Mouse (Mus musculus) brain, embryonic 14.5 days (tissue): Measurements from ENCODE around the gene Tut1. TPM values are rescaled to one million over a fixed set of nuclear protein-coding genes. Genes with fewer than 3 reads are reported as not detected.
"Not testable (repeated sequence)": the region's sequence is repeated elsewhere in the genome, so short reads cannot be mapped to it uniquely, and the experiment has no call there.

Experiments used
- DNase-seq: peaks from one replicate; pipeline ENCODE4 v3.0.0-alpha.2; 2011; ENCODE audit warnings: low read depth
- CTCF ChIP-seq: fragments of 200-500 bp; IDR thresholded peaks from 2 replicates; pipeline ENCODE4 v1.5.1; 2012; ENCODE audit warnings: inconsistent platforms, mild to moderate bottlenecking, moderate library complexity, borderline replicate concordance; ENCODE audit not compliant: insufficient read depth, insufficient read length; ENCODE audit errors: extremely low read depth
- POLR2A ChIP-seq: fragments of 200-500 bp; IDR thresholded peaks from 2 replicates; pipeline ENCODE4 v1.6.1; 2012; ENCODE audit warnings: mild to moderate bottlenecking, inconsistent platforms, borderline replicate concordance; ENCODE audit not compliant: poor library complexity, insufficient read depth, insufficient read length, severe bottlenecking; ENCODE audit errors: extremely low read depth
- polyA plus RNA-seq: library from polyadenylated mRNA; depleted of rRNA; stranded (reverse); fragments of >200 nt; gene quantifications from 2 replicates; pipeline ENCODE4 v1.2.3, GENCODE M21; 2012; rRNA removed

Gene Tut1
- polyA plus RNA-seq, 1 experiment, result 25.3 TPM

DNA sequence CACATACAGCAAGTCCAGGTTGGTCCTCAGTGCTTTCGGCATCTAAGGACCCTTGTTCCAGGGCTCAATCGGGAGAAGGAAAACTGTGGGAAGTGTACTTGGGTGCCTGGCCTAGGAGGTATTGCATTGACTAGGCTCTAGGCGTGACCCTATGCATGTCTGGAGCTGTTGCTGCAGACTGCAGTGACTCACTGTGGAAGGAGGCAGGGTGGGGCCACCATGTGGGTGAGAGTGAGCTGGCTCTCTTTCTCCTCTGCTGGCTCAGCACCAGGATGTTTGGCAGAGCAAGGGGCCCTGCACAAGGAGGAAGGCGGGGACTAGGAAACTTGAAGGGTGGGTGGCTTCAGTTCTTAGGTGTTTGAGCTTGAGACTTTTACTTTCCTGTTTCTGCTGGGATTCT, 43.9 kb downstream of the Tut1 start:
- TF ChIP-seq CTCF (no peak), POLR2A (no peak)
- peak; percentile 87 for DNase-seq

DNA sequence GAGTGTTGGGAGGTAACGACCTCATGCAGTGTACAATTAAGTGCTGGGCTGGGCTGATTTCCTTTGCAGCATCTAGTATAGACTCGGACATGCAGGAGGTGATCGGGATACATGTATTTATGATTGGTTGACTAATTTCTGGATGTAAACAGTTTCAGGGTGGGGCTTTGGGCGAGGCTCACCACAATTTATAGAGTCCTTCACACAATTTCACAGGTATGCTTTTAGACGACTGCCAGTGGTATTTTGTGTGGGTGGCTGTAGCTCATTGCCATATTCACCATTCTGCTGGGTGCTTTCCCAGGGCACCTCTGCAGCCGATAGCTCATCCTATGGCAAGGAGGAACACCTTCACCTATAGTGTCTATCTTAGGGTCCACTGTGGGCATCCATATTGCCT, 44.9 kb downstream of the Tut1 start:
- no peak for TF ChIP-seq POLR2A
- TF ChIP-seq CTCF, result no peak
- no peak for DNase-seq

DNA sequence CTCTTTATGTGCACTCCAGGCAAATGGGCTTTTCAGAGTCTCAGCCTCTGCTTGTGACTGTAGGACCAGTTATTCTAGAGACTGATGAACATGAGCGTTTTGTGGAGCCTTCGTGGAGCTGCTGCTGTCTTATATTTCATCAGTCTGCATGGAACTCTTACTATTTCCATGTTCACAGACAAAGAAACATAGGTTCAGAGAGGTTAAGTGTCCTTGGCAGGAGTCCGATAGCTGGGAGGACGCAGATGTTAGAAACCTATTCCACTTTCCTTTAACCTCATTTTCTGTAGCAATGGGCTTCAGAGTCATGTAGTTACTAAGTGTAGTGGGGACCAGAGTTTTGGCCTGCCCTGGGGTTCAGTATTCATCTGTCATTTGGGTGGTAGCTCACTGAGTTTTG, 45.6 kb downstream of the Tut1 start:
- no peak for DNase-seq
- no peak for TF ChIP-seq POLR2A
- TF ChIP-seq CTCF, result no peak

DNA sequence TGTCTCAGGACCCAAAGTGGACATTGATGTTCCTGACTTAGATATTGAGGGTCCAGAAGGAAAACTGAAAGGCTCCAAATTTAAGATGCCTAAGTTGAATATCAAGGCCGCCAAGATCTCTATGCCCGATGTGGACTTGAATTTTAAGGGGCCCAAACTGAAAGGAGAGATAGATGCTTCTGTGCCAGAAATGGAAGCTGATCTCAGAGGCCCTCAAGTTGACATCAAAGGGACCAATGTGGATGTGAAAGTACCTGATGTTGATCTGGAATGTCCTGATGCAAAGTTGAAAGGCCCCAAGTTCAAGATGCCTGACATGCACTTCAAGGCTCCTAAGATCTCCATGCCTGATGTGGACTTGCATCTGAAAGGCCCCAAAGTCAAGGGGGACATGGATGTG, 53.3 kb downstream of the Tut1 start:
- DNase-seq, result not testable (repeated sequence)

Other genes with a start within 250 kb of the Tut1 start
- 147 and 159 TPM in 2 replicates for gene Slc3a2, start 230.5 kb upstream of the Tut1 start, polyA plus RNA-seq
- gene Wdr74, start 218.0 kb upstream of the Tut1 start, polyA plus RNA-seq, result 57.3 and 65.8 TPM in 2 replicates
- gene 1700092M07Rik, start 213.1 kb upstream of the Tut1 start, polyA plus RNA-seq, result 1.9 and 2.4 TPM in 2 replicates
- gene Stx5a, start 212.4 kb upstream of the Tut1 start, polyA plus RNA-seq, result 117 TPM in 2 replicates
- 176 and 264 TPM in 2 replicates for gene Nxf1, start 196.8 kb upstream of the Tut1 start, polyA plus RNA-seq
- 224 and 402 TPM in 2 replicates for gene Tmem223, start 182.9 kb upstream of the Tut1 start, polyA plus RNA-seq
- gene Tmem179b, start 179.4 kb upstream of the Tut1 start, polyA plus RNA-seq, result 25.4 and 37.6 TPM in 2 replicates
- gene Taf6l, start 167.4 kb upstream of the Tut1 start, polyA plus RNA-seq, result 27.6 and 29.8 TPM in 2 replicates
- gene Polr2g, start 155.3 kb upstream of the Tut1 start, polyA plus RNA-seq, result 112 and 163 TPM in 2 replicates
- gene Zbtb3, start 151.3 kb upstream of the Tut1 start, polyA plus RNA-seq, result 5.9 and 7.9 TPM in 2 replicates
- gene Ttc9c, start 134.5 kb upstream of the Tut1 start, polyA plus RNA-seq, result 53.6 and 57.3 TPM in 2 replicates
- 59.9 and 85.5 TPM in 2 replicates for gene Hnrnpul2, start 133.8 kb upstream of the Tut1 start, polyA plus RNA-seq
- gene AC129217.1, start 124.1 kb upstream of the Tut1 start, polyA plus RNA-seq, result 1.1 TPM in 1 of 2 replicates, not detected in the other
- gene Bscl2, start 116.4 kb upstream of the Tut1 start, polyA plus RNA-seq, result 92.6 and 101 TPM in 2 replicates
- 187 and 233 TPM in 2 replicates for gene Gng3, start 114.7 kb upstream of the Tut1 start, polyA plus RNA-seq
- gene Lrrn4cl, start 103.1 kb upstream of the Tut1 start, polyA plus RNA-seq, result 0.90 and 1.4 TPM in 2 replicates
- gene Ubxn1, start 82.4 kb upstream of the Tut1 start, polyA plus RNA-seq, result 105 and 111 TPM in 2 replicates
- gene Uqcc3, start 72.9 kb upstream of the Tut1 start, polyA plus RNA-seq, result 45.4 and 46.9 TPM in 2 replicates
- 5.5 and 6.8 TPM in 2 replicates for gene Lbhd1, start 70.1 kb upstream of the Tut1 start, polyA plus RNA-seq
- gene Gm49403, start 69.9 kb upstream of the Tut1 start, polyA plus RNA-seq, result not detected in 2 replicates
- 43.0 and 52.4 TPM in 2 replicates for gene 1810009A15Rik, start 65.0 kb upstream of the Tut1 start, polyA plus RNA-seq
- gene Gm49416, start 64.9 kb upstream of the Tut1 start, polyA plus RNA-seq, result 0.23 and 0.33 TPM in 2 replicates
- gene Ints5, start 60.8 kb upstream of the Tut1 start, polyA plus RNA-seq, result 31.4 and 37.1 TPM in 2 replicates
- gene Ganab, start 55.8 kb upstream of the Tut1 start, polyA plus RNA-seq, result 155 and 182 TPM in 2 replicates
- 136 and 174 TPM in 2 replicates for gene B3gat3, start 33.5 kb upstream of the Tut1 start, polyA plus RNA-seq
- 2.4 and 2.5 TPM in 2 replicates for gene Rom1, start 24.5 kb upstream of the Tut1 start, polyA plus RNA-seq
- gene Eml3, start 24.3 kb upstream of the Tut1 start, polyA plus RNA-seq, result 14.7 and 17.5 TPM in 2 replicates
- 35.1 and 57.9 TPM in 2 replicates for gene Mta2, start 12.0 kb upstream of the Tut1 start, polyA plus RNA-seq
- gene Eef1g, start 13.2 kb downstream of the Tut1 start, polyA plus RNA-seq, result 371 and 527 TPM in 2 replicates
- gene Ahnak, start 35.4 kb downstream of the Tut1 start, polyA plus RNA-seq, result 2.5 and 6.0 TPM in 2 replicates
- gene Scgb1a1, start 134.1 kb downstream of the Tut1 start, polyA plus RNA-seq, result not detected in 2 replicates
- 6.8 and 12.3 TPM in 2 replicates for gene Asrgl1, start 181.8 kb downstream of the Tut1 start, polyA plus RNA-seq